Mouse (Mus musculus): ENCODE results near the gene Samt1. TPM values are rescaled to one million over a fixed set of nuclear protein-coding genes. Genes with fewer than 3 reads are reported as not detected.

Gene Samt1
- polyA plus RNA-seq (2012): not detected in 2 replicates

GRCm38 (mm10) chrX:154012540-154012939 lies at the start of gene Samt1:
Gene Samt1 (minus strand): TSS chrX:154012640.

GRCm38 (mm10) chrX:154054939-154055338 lies 42.5 kb upstream of the Samt1 start, which contains the start of gene Gm10057:
Gene Gm10057 (minus strand): TSS chrX:154055039.

GRCm38 (mm10) chrX:154033727-154034126 lies 21.3 kb upstream of the Samt1 start, which contains the start of gene 4921511M17Rik:
Gene 4921511M17Rik (minus strand): TSS chrX:154033827.

Other genes with a start within 250 kb of the Samt1 start
- gene Spin2c, start 180.4 kb downstream of the Samt1 start, polyA plus RNA-seq (2012): not detected in 2 replicates
- not detected in 2 replicates for gene 4921511M17Rik, start 21.2 kb upstream of the Samt1 start, polyA plus RNA-seq (2012)
- not detected in 2 replicates for gene Gm10057, start 42.4 kb upstream of the Samt1 start, polyA plus RNA-seq (2012)
- not detected in 2 replicates for gene Gm15140, start 108.0 kb upstream of the Samt1 start, polyA plus RNA-seq (2012)